ENCODE assay signal across 26 mouse cellular contexts in genomic region chr7:142899872-142900271, GRCm38 (mm10). TPM values are rescaled to one million over a fixed set of nuclear protein-coding genes. Genes with fewer than 3 reads are reported as not detected.
A peak's percentile ranks its signal among the peaks of the same experiment; 100 is the strongest.
DNase-seq lines count a peak whose midpoint lies in the region; ATAC-seq and TF ChIP-seq lines count a peak whose summit lies in the region.
"Had no signal": no experiment of that assay in that cellular context is flagged by ENCODE, and none has a peak within 500 bp of the region (broad histone marks: within the 10 kb centered on the region; RNA-seq: fewer than 3 reads in every experiment).

No protein-coding gene starts in this region.

- H3K27me3 ChIP-seq in heart, embryonic 11.5 days (ENCODE audit: control insufficient read depth, insufficient read depth, low read length) = peaks cover 74% of the 10 kb centered on the region
- H3K27me3 ChIP-seq in neural tube, embryonic 13.5 days = peaks cover 16% of the 10 kb centered on the region; the same call in 1 of the 2 replicates
- H3K27me3 ChIP-seq: hindbrain, embryonic 15.5 days had no signal

- DNase-seq in heart, adult 11 months = peak; percentile 88
- no peak for DNase-seq in neural tube, embryonic 10.5 days (ENCODE audit: extremely low spot score, low spot score)
- DNase-seq in adrenal gland, postnatal 36 days = peak; percentile 25
- no peak for DNase-seq in spleen, postnatal 36 days (ENCODE audit: low spot score in 2 of 2)
- DNase-seq: cerebellum, adult 9-10 months; heart, postnatal 10 days; kidney, adult 9 months; kidney, postnatal 14 days; layer of hippocampus, postnatal 36 days; liver, postnatal 0 days; lung, postnatal 10 days had no signal

- TF ChIP-seq POLR2A in olfactory bulb, adult 2 months (IDR thresholded peaks at IDR 0.05; ENCODE audit: insufficient read depth, low read depth, low read length) = no peak

- H3K36me3 ChIP-seq in heart, embryonic 11.5 days (ENCODE audit: control insufficient read depth, insufficient read depth, low read length) = no peaks in the 10 kb centered on the region
- no peaks in the 10 kb centered on the region for H3K36me3 ChIP-seq in neural tube, embryonic 13.5 days
- H3K36me3 ChIP-seq: heart, embryonic 12.5 days; hindbrain, embryonic 15.5 days; limb, embryonic 12.5 days; neural tube, embryonic 12.5 days had no signal

- no peak overlapping the region for H3K27ac ChIP-seq in heart, embryonic 11.5 days (ENCODE audit: low read depth, low read length)
- H3K27ac ChIP-seq in neural tube, embryonic 13.5 days (replicated peaks) = 0 out of 2 replicates have a peak overlapping the region, but pooled peaks have one; percentile 14
- H3K27ac ChIP-seq in olfactory bulb, adult 2 months (ENCODE audit: insufficient read depth, low read depth, low read length) = peak overlapping the region; percentile 66
- H3K27ac ChIP-seq: hindbrain, embryonic 15.5 days; layer of hippocampus, adult 2 months; limb, embryonic 12.5 days; neural tube, embryonic 12.5 days had no signal

- no peak overlapping the region for H3K9ac ChIP-seq in heart, embryonic 11.5 days (ENCODE audit: low read depth, low read length)
- H3K9ac ChIP-seq in neural tube, embryonic 13.5 days = 0 out of 2 replicates have a peak overlapping the region, but pooled peaks have one; percentile 46
- H3K9ac ChIP-seq: heart, embryonic 12.5 days; hindbrain, embryonic 15.5 days; limb, embryonic 12.5 days; liver, postnatal 0 days; neural tube, embryonic 12.5 days had no signal

- no peak overlapping the region for H3K4me3 ChIP-seq in heart, embryonic 11.5 days (ENCODE audit: low read depth, low read length)
- peak overlapping the region; percentile 16; the same call in 1 of the 2 replicates for H3K4me3 ChIP-seq in neural tube, embryonic 13.5 days
- peak overlapping the region; percentile 33 for H3K4me3 ChIP-seq in olfactory bulb, adult 2 months (ENCODE audit: insufficient read depth, low read depth, low read length)
- H3K4me3 ChIP-seq: heart, embryonic 12.5 days; hindbrain, embryonic 15.5 days; layer of hippocampus, adult 2 months; limb, embryonic 12.5 days; neural tube, embryonic 12.5 days had no signal

- no peak for TF ChIP-seq CTCF in olfactory bulb, adult 2 months (IDR thresholded peaks at IDR 0.05; ENCODE audit: insufficient read depth, low read depth, low read length)

- ATAC-seq in heart, embryonic 11.5 days (replicated peaks; ENCODE audit: insufficient number of reproducible peaks, low FRiP score, low TSS enrichment) = no peak
- no peak for ATAC-seq in neural tube, embryonic 13.5 days (ENCODE audit: low read depth)
- ATAC-seq: intestine, embryonic 16.5 days; liver, postnatal 0 days had no signal

- no peaks in the 10 kb centered on the region for H3K9me3 ChIP-seq in heart, embryonic 11.5 days (replicated peaks; ENCODE audit: control insufficient read depth, low read length)
- no peaks in the 10 kb centered on the region for H3K9me3 ChIP-seq in neural tube, embryonic 13.5 days
- H3K9me3 ChIP-seq: heart, embryonic 12.5 days; hindbrain, embryonic 15.5 days; limb, embryonic 12.5 days; neural tube, embryonic 12.5 days had no signal

- no peak overlapping the region for H3K4me2 ChIP-seq in heart, embryonic 11.5 days
- peak overlapping the region; percentile 26; the same call in 1 of the 2 replicates for H3K4me2 ChIP-seq in neural tube, embryonic 13.5 days
- H3K4me2 ChIP-seq: heart, embryonic 12.5 days; hindbrain, embryonic 15.5 days; limb, embryonic 12.5 days; liver, embryonic 11.5 days; midbrain, embryonic 11.5 days; neural tube, embryonic 12.5 days had no signal

- peaks cover 6% of the 10 kb centered on the region for H3K4me1 ChIP-seq in heart, embryonic 11.5 days (ENCODE audit: control insufficient read depth, insufficient read depth, low read length)
- H3K4me1 ChIP-seq in neural tube, embryonic 13.5 days (replicated peaks) = peaks cover 60% of the 10 kb centered on the region
- H3K4me1 ChIP-seq in olfactory bulb, adult 2 months (ENCODE audit: control insufficient read depth, insufficient read depth, low read length) = peaks cover 57% of the 10 kb centered on the region

- 53% methylated on average over 19 of the region's 19 CpGs for WGBS in heart, embryonic 11.5 days (ENCODE audit: insufficient replicate concordance)
- WGBS in neural tube, embryonic 13.5 days = 35% methylated on average over 19 of the region's 19 CpGs
- WGBS in olfactory bulb, adult 2 months = 50% methylated on average over 19 of the region's 19 CpGs

RNA-seq across cellular contexts. Expression of gene Th, which starts 31.1 kb away (rescaled TPM):
- polyA plus RNA-seq in heart, embryonic 11.5 days (2014; fragmentation: Nextera tagmentation; extraction: Ambion mirVana) = 1.5 TPM in 2 replicates
- polyA plus RNA-seq in neural tube, embryonic 13.5 days (2015; fragmentation: Nextera tagmentation; extraction: Ambion mirVana) = 69.6 and 98.6 TPM in 2 replicates
- total RNA-seq in adrenal gland, postnatal 36 days (2021) = 100 to 1,000 TPM; 461 to 696 TPM
- polyA plus RNA-seq in olfactory bulb, adult 2 months (2012; ENCODE audit: insufficient read depth, insufficient read length, low replicate concordance, missing spikeins) = not detected in 2 replicates
- total RNA-seq: granulocyte monocyte progenitor cell, adult 5-6 weeks; heart, postnatal 10 days; MEL; monocyte, adult 5-6 weeks had no signal
- polyA plus RNA-seq: C2C12; liver, postnatal 0 days had no signal

Comparison
In these comparisons a context has a peak if more than half of its experiments do, and no peak if none do; other contexts are left out.
1. DNase-seq: peak in heart, adult 11 months (single experiment) and adrenal gland, postnatal 36 days (2 of 2); none in neural tube, embryonic 10.5 days (single experiment) and spleen, postnatal 36 days (0 of 2).